Mouse (Mus musculus) adrenal gland, postnatal 36 days (tissue): Measurements from ENCODE around the gene Plekhg6. TPM values are rescaled to one million over a fixed set of nuclear protein-coding genes. Genes with fewer than 3 reads are reported as not detected.
A peak's percentile ranks its signal among the peaks of the same experiment; 100 is the strongest.

Experiments
- DNase-seq, 2 experiments: peaks; one replicate each; pipeline ENCODE4 v3.0.0; 2021; ENCODE audit warnings: mixed read lengths in 1 of 2
- total RNA-seq, 2 experiments: library from RNA; stranded (reverse); gene quantifications; 2 replicates each; pipeline ENCODE4 v1.2.3; 2021

The Plekhg6 gene
- total RNA-seq, 2 experiments from 2014 or later: 0.36 TPM; not detected in 1

- DNase-seq: peak; percentile 59
Measured at GRCm38 (mm10) chr6:125325337-125325736, 55.3 kb downstream of the Plekhg6 start.

DNA sequence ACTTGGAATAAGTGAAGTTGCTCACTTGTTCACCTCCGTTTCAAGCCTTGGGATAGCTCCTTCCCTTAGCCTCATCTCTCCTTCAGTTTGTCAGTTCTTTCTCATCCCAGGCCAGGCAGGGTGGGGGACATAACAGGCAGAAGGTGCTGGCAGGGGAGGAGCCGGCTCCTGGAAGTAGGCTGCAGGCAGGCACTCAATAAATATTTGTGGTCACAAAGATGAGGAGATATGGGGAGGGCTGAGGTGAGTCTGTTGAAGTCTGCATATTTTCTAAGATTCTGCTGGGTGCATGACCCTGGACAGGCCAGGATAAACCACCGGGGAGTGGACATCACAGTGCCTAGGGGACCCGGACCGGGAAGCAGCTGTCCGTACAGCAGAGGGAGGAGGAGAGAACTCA, 57.0 kb downstream of the Plekhg6 start:
- DNase-seq: no peak

- DNase-seq: no peak
Measured at GRCm38 (mm10) chr6:125322794-125323193, 57.8 kb downstream of the Plekhg6 start.

- DNase-seq: no peak
Measured at GRCm38 (mm10) chr6:125321114-125321855, 59.3 kb downstream of the Plekhg6 start.

GRCm38 (mm10) chr6:125320323-125320722, 60.3 kb downstream of the Plekhg6 start, which contains the start of gene Scnn1a:
Gene Scnn1a, plus strand, starts transcription at chr6:125320659.
- no peak for DNase-seq

GRCm38 (mm10) chr6:125319919-125320296, 60.7 kb downstream of the Plekhg6 start:
- no peak for DNase-seq

DNA sequence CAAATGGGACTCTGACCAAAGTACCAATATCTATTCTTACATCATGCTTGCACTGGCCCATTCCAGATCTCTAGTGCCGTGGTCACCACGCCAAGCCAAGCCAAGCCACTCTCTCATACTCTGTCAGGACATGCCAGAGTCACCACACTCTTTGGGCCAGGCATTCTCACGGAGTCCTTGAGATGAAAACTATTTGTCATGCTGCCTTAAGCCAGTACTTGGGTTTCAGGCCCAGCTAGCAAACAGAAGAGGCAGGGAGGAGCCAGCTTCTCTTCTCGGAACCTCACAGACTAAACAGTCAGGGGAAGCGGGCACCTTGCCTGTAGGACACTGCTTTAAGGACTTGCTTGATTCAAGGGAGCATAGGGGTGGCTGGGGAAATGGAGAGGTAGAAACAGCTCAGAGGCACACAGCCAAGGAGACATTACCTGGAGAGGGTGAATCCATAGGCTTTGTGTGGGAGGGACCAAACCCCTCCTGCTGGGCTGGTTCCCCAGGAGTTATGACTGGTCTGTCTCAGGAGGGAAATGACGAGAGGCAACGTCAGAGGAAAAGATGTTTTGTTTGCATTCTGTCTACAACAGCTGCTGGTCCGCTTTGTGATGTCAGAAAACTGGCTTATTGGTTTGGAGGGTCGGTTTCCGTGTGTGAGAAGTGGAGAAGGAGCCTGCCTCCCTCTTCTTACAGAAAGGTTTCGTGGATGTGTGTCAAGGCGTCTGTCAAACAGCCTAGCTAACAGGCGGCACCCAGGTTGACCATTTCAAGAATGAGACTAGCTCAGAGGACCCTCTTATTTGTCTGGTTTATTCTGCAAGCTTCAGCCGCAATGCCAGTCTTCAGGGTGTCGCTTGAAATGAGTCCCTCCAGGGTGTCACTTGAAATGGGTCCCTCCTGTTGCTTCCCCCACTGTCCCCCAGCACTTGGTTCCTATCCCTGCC, 61.3 kb downstream of the Plekhg6 start:
- DNase-seq: peak; percentile 70 to 80

GRCm38 (mm10) chr6:125317077-125317476, 63.5 kb downstream of the Plekhg6 start:
- DNase-seq: no peak

DNA sequence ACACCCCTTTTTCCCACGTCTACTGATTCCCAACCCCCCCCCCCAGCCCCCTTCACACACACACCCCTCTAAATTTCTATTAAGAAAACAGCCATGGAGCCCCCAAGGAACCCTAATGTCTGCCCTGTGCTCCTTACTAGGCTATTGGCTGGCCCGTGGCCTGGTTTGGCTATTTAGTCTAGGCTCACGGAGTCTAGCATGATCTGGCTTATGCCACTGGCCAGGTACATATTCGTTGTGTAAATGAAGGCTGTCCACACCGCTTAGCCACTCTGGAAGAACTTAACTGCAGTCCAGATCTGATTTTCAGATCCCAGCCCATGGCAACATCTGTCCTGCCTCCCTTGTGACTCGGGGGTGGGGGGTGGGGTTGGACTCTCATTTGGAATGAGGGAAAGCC, 65.8 kb downstream of the Plekhg6 start:
- DNase-seq: no peak

- DNase-seq: no peak
Measured at GRCm38 (mm10) chr6:125314231-125314563, 66.4 kb downstream of the Plekhg6 start.

DNA sequence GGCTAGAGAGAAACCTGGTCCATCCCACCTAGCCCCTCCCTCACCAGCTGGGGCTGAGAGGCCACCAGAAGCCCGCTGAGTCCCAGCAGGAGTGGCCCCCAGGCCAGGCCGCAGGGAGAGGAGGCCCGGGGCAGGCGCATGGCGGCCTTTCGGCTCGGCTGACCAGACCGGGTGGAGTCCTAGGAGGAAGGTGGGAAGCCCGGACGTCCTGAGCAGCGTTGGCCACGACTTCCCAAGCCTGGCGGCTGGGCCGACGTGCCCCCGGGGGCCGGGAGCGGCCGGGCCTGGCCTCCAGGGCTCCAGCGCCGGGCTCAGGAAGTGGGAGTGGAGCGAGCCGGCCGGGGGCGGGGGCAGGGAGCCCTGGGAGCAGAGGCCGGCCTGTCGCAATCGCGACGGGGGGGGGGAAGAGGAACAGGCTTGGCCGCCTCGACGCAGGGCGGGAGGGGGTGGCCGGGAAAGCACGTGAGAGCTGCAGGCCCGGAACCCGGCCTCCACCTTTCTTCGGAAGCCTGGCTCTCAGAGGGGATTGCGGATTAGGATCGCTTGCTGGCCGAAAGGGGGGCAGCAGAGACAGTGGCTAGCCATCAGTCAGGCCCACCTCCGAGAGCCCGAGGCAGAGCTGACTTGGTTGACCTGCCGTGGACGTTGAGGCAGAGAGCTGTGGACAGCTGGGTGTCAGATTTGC, 66.9 kb downstream of the Plekhg6 start, which contains the start of gene Ltbr:
Gene Ltbr, minus strand, starts transcription at position 340 of the 685 bp plus-strand sequence.
- peak; percentile 94 to 98 for DNase-seq

Other genes with a start within 250 kb of the Plekhg6 start
- 10 to 100 TPM; 39.5 to 64.3 TPM for gene Nop2, start 248.9 kb downstream of the Plekhg6 start, total RNA-seq
- gene Iffo1, start 235.6 kb downstream of the Plekhg6 start, total RNA-seq: 10 to 100 TPM; 18.4 to 21.8 TPM
- gene Gapdh, start 214.3 kb downstream of the Plekhg6 start, total RNA-seq: 1,000 to 10,000 TPM; 2,066 to 3,178 TPM
- gene Ncapd2, start 189.1 kb downstream of the Plekhg6 start, total RNA-seq: 10 to 100 TPM; 18.5 to 25.6 TPM
- 100 to 1,000 TPM; 176 to 205 TPM for gene Mrpl51, start 189.0 kb downstream of the Plekhg6 start, total RNA-seq
- gene Vamp1, start 165.2 kb downstream of the Plekhg6 start, total RNA-seq: 10 to 100 TPM; 34.4 to 40.2 TPM
- gene Tapbpl, start 148.9 kb downstream of the Plekhg6 start, total RNA-seq: 10 to 100 TPM in 1 of 2 experiments, 1 to 10 TPM in 1; 9.3 to 11.5 TPM
- under 1 TPM; 0.40 to 0.63 TPM for gene Cd27, start 143.8 kb downstream of the Plekhg6 start, total RNA-seq
- gene Tuba3a, start 94.8 kb downstream of the Plekhg6 start, total RNA-seq: not detected
- gene Ltbr, start 66.9 kb downstream of the Plekhg6 start, total RNA-seq: 10 to 100 TPM; 76.7 to 87.4 TPM
- 1 to 10 TPM; 1.1 to 1.5 TPM for gene Scnn1a, start 60.1 kb downstream of the Plekhg6 start, total RNA-seq
- gene Tnfrsf1a, start 31.4 kb downstream of the Plekhg6 start, total RNA-seq: 100 to 1,000 TPM; 242 to 262 TPM
- gene Cd9, start 114.0 kb upstream of the Plekhg6 start, total RNA-seq: 100 to 1,000 TPM; 115 to 170 TPM
- 1 to 10 TPM; 7.6 to 7.9 TPM for gene Vwf, start 166.0 kb upstream of the Plekhg6 start, total RNA-seq